Mouse (Mus musculus) stomach, embryonic 16.5 days (tissue): ENCODE results near the gene Olfr20. TPM values are rescaled to one million over a fixed set of nuclear protein-coding genes. Genes with fewer than 3 reads are reported as not detected.
A peak's percentile ranks its signal among the peaks of the same experiment; 100 is the strongest.
"Not testable (repeated sequence)": the region's sequence is repeated elsewhere in the genome, so short reads cannot be mapped to it uniquely, and the experiment has no call there.

Experiments
- ATAC-seq: fragments of 200-750 bp; cut with Nextera tagmentation; 2 replicates; pipeline ENCODE4 v1.8.0; 2017; ENCODE audit warnings: moderate number of reproducible peaks, moderate TSS enrichment; ENCODE audit not compliant: insufficient read depth, low FRiP score
- H3K27ac ChIP-seq: fragments of 300-500 bp; sonication (generic); 2 replicates; pipeline ENCODE4 v1.5.1; 2014; ENCODE audit warnings: low read length
- H3K27me3 ChIP-seq: fragments of 300-500 bp; sonication (generic); 2 replicates; pipeline ENCODE4 v1.6.1; 2014; ENCODE audit warnings: low read length, control low read depth, mixed read lengths; ENCODE audit not compliant: control insufficient read depth, insufficient read depth
- H3K36me3 ChIP-seq: fragments of 300-500 bp; sonication (generic); 2 replicates; pipeline ENCODE4 v1.6.1; 2014; ENCODE audit warnings: low read length; ENCODE audit not compliant: control insufficient read depth, insufficient read depth
- H3K4me1 ChIP-seq: fragments of 300-500 bp; sonication (generic); 2 replicates; pipeline ENCODE4 v1.6.1; 2014; ENCODE audit warnings: low read length, control low read depth, mixed read lengths; ENCODE audit not compliant: control insufficient read depth, insufficient read depth
- H3K4me2 ChIP-seq: fragments of 300-500 bp; sonication (generic); 2 replicates; pipeline ENCODE4 v1.6.1; 2014; ENCODE audit warnings: low read depth, low read length, mixed read lengths
- H3K4me3 ChIP-seq: fragments of 300-500 bp; sonication (generic); replicated peaks from 2 replicates; pipeline ENCODE4 v1.5.1; 2014; ENCODE audit warnings: mild to moderate bottlenecking, low read length
- H3K9ac ChIP-seq: fragments of 300-500 bp; sonication (generic); 2 replicates; pipeline ENCODE4 v1.6.1; 2014; ENCODE audit warnings: low read length
- H3K9me3 ChIP-seq: fragments of 300-500 bp; sonication (generic); replicated peaks from 2 replicates; pipeline ENCODE4 v1.6.1; 2016; ENCODE audit warnings: low read length, control low read depth; ENCODE audit not compliant: control insufficient read depth
- WGBS: fragments of 180-500 bp; shearing (Covaris S2); extraction: QIAGEN DNeasy Blood & Tissue Kit; methylation state at CpG from one replicate; pipeline ENCODE4 v1.1.7; 2014; 5-methylcytosine and 5-hydroxymethylcytosine counted together
- polyA plus RNA-seq: library from polyadenylated mRNA; unstranded; fragments of >200 nt; fragmentation: Nextera tagmentation; extraction: Ambion mirVana; gene quantifications from 2 replicates; pipeline ENCODE4 v1.2.1, GENCODE M21; 2015

Gene Olfr20
- not detected in 2 replicates for polyA plus RNA-seq

- no peaks in the 10 kb centered on the region for H3K27me3 ChIP-seq
- no peak within 1 kb of the TSS for H3K4me3 ChIP-seq
- ATAC-seq: no peak
- H3K4me1 ChIP-seq: no peaks in the 10 kb centered on the region
- H3K27ac ChIP-seq: no peak within 1 kb of the TSS
- H3K9me3 ChIP-seq: no peaks in the 10 kb centered on the region
- H3K9ac ChIP-seq: no peak within 1 kb of the TSS
- H3K4me2 ChIP-seq: no peak within 1 kb of the TSS
- 44% methylated on average over 3 of the region's 3 CpGs for WGBS
- no peaks in the 10 kb centered on the region for H3K36me3 ChIP-seq
Observed at GRCm38 (mm10) chr11:73350483-73350882, at the start of gene Olfr20. Olfr20 (plus strand) TSS chr11:73350783.

- Histone ChIP-seq H3K9ac (no peak overlapping the region), H3K27me3 (no peaks in the 10 kb centered on the region), H3K4me1 (no peaks in the 10 kb centered on the region), H3K4me2 (no peak overlapping the region), H3K9me3 (no peaks in the 10 kb centered on the region), H3K36me3 (no peaks in the 10 kb centered on the region), H3K4me3 (no peak overlapping the region), H3K27ac (no peak overlapping the region)
- no peak for ATAC-seq
- WGBS: 62% methylated on average over 2 of the region's 2 CpGs
Observed at GRCm38 (mm10) chr11:73303123-73303522, 47.5 kb upstream of the Olfr20 start.

DNA sequence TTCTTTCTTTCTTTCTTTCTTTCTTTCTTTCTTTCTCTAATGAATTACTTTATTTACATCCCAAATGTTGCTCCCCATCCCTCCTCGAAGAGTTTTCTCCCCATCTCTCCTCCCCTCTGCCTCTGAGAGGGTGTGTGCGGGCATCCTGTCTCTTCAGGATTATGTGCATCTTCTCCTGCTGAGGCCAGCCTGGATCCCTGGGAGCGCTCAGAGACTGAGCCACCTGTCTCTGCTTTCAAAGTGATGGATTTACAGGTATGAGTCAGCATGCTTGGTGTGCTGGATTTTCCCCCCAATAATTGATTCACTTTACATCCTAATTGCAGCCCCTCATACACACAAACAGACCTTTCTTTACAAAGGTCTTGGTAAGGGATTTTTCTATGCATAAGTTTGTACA, 34.6 kb upstream of the Olfr20 start:
- no peak overlapping the region for H3K4me2 ChIP-seq
- no peak overlapping the region for H3K4me3 ChIP-seq
- no peak overlapping the region for H3K27ac ChIP-seq
- no peaks in the 10 kb centered on the region for H3K4me1 ChIP-seq
- ATAC-seq: no peak
- WGBS: 37% methylated on average over 3 of the region's 3 CpGs
- no peaks in the 10 kb centered on the region for H3K27me3 ChIP-seq
- H3K9me3 ChIP-seq: no peaks in the 10 kb centered on the region
- H3K9ac ChIP-seq: no peak overlapping the region
- no peaks in the 10 kb centered on the region for H3K36me3 ChIP-seq

- H3K9ac ChIP-seq, H3K27ac ChIP-seq, H3K27me3 ChIP-seq, ATAC-seq, H3K4me2 ChIP-seq, H3K4me3 ChIP-seq, H3K4me1 ChIP-seq, H3K36me3 ChIP-seq, H3K9me3 ChIP-seq: not testable (repeated sequence)
- WGBS: 57% methylated on average over 2 of the region's 2 CpGs
Observed at GRCm38 (mm10) chr11:73318581-73318980, 32.0 kb upstream of the Olfr20 start.

DNA sequence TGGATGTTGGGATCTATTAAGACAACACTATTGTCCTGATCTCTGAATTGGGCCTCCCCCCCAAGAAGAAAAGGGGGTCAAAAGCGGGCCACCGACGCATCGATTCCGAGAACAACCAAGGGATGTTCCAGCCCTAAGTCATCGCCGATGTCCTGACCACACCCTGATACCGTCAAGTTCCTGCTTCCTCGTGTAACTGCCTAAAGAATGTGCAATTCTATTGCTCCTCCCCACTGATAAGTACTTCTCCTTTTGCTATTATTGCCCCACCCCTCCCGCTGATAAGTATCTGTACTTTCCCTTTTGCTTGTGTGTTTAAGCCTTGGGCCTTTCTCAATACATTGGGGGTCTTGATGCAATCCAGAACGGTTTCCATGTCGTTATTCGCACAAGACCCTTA, 29.5 kb upstream of the Olfr20 start:
- H3K9me3 ChIP-seq, H3K4me3 ChIP-seq, H3K9ac ChIP-seq, H3K4me2 ChIP-seq, H3K27ac ChIP-seq, H3K36me3 ChIP-seq, ATAC-seq, H3K27me3 ChIP-seq, H3K4me1 ChIP-seq: not testable (repeated sequence)
- 91% methylated on average over 13 of the region's 13 CpGs for WGBS

DNA sequence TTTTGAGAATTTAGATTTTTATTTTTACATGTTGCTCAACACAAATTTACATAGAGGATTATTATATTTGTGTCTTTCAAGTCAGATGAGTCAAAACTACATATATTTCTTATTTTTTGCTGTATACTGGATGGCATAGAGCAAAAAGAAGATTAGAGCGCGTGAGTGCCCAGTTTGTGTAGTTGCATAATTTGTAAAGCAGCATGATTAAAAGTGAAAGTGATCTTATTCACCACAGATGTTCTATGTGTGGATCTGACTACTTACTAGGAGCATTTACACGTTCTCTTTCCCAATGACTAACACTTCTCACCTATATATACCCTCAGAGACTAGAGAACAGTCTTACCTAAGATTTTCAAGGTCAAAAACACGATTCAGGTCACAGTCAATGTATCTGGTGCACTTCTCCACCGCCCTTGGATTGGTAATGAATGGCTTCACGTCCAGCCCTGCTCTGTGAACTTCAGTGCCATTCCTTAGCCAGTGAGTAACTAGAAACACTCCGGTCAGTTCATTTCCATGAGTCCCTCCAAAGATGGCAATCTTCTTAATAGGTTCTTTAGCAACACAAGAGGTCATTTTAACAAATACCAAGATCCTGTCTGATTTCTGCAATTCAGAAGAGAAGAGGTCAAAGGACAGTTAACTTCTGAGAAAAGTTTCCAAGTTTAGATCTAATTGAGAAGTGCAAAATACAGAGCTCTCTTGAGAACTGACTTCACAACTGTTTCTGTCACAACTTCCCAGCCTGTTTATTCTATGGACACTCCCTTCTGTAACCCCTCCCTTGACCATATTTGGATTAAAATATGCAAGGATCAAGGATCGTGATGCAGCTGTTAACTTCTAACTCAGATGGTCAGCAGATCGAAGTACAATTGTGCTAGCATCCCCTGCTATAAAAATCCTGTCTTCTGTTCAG, 26.4 kb upstream of the Olfr20 start:
- Histone ChIP-seq H3K9ac (no peak overlapping the region), H3K4me1 (peaks cover 12% of the 10 kb centered on the region; the same call in 1 of the 2 replicates), H3K4me3 (peak overlapping the region; percentile 9; the same call in 1 of the 2 replicates), H3K4me2 (peak overlapping the region; percentile 31), H3K36me3 (no peaks in the 10 kb centered on the region), H3K9me3 (no peaks in the 10 kb centered on the region), H3K27me3 (no peaks in the 10 kb centered on the region), H3K27ac (no peak overlapping the region; the same call in 1 of the 2 replicates)
- no peak for ATAC-seq
- WGBS: 58% methylated on average over 9 of the region's 9 CpGs

DNA sequence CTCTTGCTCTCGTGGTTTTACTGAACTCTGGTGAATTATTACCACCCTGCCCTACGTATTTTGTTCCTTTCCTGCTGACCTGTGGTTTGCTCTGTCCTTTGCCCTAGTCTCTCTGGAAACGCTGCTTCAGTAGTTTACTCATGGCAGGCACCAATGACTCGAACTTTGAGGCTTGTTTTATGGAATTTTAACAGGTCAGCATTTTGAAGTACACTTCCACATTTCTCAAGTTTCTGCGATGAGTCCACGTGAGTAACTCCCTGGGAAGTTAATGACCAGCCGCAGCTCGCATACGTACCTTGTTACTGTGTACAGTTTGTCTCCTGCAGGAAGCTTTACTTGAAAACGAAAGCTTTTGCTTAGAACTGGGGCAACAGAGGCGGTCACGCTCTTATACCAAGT, 24.1 kb upstream of the Olfr20 start:
- Histone ChIP-seq H3K27ac (peak overlapping the region; percentile 54), H3K9me3 (no peaks in the 10 kb centered on the region), H3K4me1 (peaks cover 12% of the 10 kb centered on the region; the same call in 1 of the 2 replicates), H3K27me3 (no peaks in the 10 kb centered on the region), H3K36me3 (no peaks in the 10 kb centered on the region), H3K4me2 (peak overlapping the region; percentile 40), H3K9ac (no peak overlapping the region), H3K4me3 (peak overlapping the region; percentile 28)
- WGBS: 20% methylated on average over 12 of the region's 12 CpGs
- ATAC-seq: peak; percentile 73; the same call in 1 of the 2 replicates

GRCm38 (mm10) chr11:73327361-73327760, 23.2 kb upstream of the Olfr20 start:
- H3K27me3 ChIP-seq: no peaks in the 10 kb centered on the region
- H3K4me2 ChIP-seq: peak overlapping the region; percentile 40; the same call in 1 of the 2 replicates
- H3K27ac ChIP-seq: peak overlapping the region; percentile 21; the same call in 1 of the 2 replicates
- no peaks in the 10 kb centered on the region for H3K9me3 ChIP-seq
- peaks cover 12% of the 10 kb centered on the region; the same call in 1 of the 2 replicates for H3K4me1 ChIP-seq
- H3K9ac ChIP-seq: no peak overlapping the region
- H3K36me3 ChIP-seq: no peaks in the 10 kb centered on the region
- no peak overlapping the region for H3K4me3 ChIP-seq
- 49% methylated on average over 4 of the region's 4 CpGs for WGBS
- ATAC-seq: peak; percentile 74; the same call in 1 of the 2 replicates

DNA sequence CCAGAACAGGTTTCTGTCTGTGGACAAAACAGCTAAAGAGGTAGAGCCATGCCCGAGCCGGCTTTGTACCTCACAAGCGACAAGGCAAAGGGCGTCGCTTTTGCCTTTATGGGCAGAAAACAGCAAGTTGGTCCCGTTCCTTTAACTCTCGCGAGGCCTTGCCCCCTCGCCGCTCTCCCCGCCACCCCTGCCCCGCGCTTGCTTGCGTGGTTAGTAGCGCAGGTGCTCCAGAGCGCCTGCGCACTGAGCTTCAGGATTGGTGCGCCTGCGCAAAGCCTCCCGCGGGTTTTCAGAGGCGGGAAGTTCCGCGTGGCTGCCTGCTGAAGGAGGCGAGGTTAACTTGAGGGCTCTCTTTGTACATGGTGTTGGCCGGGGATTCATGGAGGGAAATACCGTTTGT, 21.1 kb upstream of the Olfr20 start, which contains the start of the genes Aspa, Gm49340 and Spata22:
Gene Aspa (minus strand): TSS at position 155 of the 400 bp plus-strand sequence.
Gene Gm49340 (plus strand): TSS at position 300 of the 400 bp plus-strand sequence.
Gene Spata22 (plus strand): TSS at position 300 of the 400 bp plus-strand sequence.
- Histone ChIP-seq H3K27ac (no peak within 1 kb of the TSS), H3K4me1 (peaks cover 8% of the 10 kb centered on the region; the same call in 1 of the 2 replicates), H3K9me3 (no peaks in the 10 kb centered on the region), H3K36me3 (no peaks in the 10 kb centered on the region), H3K27me3 (no peaks in the 10 kb centered on the region), H3K9ac (no peak within 1 kb of the TSS), H3K4me2 (no peak within 1 kb of the TSS), H3K4me3 (no peak within 1 kb of the TSS)
- ATAC-seq: no peak
- WGBS: 78% methylated on average over 27 of the region's 27 CpGs
